Mouse (Mus musculus) CD8-positive naive resting alpha-beta T cell, adult 2 months (primary cell): ENCODE measurements around the gene Il18r1.

Source experiments
- DNase-seq, 2 experiments: peaks; one replicate each; pipeline ENCODE4 v3.0.0; 2022; ENCODE audit warnings: low read depth in 2 of 2, low spot score in 2 of 2

Il18r1 gene

DNA sequence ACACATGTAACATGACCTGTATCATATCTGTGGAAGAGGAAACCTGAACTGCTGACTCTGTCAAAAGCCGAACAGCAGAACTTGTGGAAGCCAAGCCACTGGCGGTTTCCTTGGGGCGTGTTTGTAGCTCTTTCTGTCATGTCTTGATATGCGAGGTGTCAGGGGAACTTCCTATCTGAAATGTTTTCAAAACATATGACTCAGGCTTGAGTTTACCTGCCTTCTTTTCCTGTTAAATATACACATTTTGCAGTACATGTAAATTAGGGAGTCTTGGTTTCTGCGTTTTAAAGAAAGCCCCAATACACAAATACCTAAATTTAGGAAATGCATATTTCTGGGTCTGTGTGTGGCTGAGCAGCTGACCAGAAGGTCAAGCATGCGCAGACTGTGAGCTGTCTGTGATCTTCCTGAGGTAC is 14.2 kb downstream of the Il18r1 start:
- DNase-seq = peak; percentile 61 to 72

DNA sequence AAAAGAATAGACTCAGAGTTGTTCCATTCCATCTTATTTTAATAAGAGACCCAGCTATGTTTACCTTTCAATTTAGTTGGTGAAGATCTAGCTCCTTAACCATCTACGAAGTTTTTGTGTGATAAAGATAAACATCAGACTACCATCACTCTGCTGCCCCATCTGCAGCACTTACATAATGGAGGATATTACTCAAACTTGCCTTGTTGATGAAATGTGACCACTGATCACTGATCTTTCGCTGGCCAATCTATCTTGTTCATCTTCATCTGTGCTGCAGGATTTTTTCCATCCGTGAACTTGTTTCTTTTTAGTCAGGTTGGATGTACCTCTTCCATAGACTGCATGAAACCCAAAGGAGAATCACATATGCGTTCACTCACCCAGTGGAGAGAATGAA is 29.2 kb downstream of the Il18r1 start:
- DNase-seq = no peak

DNA sequence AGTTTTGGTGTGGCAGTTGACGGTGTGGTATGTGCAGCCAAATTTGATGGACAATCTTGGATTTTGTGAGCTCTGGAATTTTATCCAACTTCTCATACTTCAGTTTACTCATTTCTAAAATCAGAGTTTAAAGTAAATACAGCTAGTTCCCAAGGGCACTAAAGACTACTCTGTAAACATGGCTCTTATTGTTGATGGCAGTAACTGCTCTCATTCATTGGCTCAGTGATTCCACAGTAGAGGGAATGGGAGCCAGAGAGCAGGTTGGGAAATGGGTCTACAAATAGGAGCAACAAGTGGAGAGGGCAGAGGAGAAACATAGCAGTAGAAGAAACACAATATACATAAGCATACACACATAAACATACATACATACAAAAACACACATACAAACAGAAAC is 34.4 kb downstream of the Il18r1 start:
- no peak for DNase-seq

DNA sequence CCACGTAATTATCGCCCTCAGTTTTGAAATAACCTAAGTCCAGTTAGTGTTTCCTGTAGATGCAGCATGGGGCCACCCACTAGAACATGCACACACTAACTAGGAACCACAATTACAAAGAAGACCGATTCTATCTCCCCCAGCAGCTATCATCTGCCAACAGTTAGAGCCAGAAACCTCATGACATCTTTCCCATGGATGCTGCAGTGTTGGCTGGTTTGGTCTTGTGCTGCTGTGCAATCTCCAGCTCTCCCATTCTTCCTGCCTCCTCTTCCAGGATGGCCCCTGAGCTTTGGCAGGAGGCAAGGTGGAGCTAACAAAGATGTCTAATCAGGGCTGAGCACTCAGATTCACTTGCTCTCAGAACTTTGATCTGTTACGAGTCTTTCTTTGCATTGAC is 35.8 kb downstream of the Il18r1 start:
- no peak for DNase-seq

DNA sequence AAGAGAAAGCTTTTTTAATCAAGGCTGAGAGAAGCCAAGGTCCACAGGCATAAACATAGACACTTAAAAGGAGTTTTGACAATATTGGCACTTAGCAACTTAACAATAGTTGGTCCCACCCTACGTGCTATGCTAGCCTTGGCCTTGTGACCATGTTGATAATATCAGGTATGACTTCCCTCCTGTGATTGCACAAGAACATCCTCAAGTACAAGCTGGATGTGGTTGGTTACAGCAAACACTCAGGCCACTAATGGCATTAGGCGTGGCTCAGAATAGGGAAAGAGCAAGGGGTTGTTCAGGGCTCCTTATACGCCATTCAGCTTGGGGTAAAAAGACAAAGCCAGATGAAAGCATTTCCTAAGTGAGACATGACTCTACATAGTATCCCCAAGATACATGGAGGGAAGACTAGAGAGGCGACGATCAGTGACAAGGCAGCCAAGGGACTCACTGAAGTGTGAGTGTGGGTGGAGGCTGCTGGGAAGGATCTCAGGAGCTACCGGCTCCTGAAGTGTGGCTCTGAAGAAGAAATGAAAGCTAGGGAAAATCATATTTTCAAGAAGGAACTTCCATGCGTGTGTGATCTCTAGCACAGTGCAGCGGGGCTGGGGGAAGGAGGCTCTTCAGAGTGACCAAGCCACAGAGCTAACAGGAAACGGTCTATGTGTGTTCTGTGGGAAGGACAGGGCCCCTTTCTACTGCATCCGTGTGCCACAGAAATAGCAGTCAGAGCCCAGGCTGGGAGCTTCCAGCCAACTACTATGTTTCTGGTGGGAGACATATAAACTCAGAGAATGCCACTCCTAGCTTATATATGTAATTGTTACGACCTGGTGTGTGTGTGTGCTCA is 36.4 kb downstream of the Il18r1 start:
- DNase-seq = no peak

DNA sequence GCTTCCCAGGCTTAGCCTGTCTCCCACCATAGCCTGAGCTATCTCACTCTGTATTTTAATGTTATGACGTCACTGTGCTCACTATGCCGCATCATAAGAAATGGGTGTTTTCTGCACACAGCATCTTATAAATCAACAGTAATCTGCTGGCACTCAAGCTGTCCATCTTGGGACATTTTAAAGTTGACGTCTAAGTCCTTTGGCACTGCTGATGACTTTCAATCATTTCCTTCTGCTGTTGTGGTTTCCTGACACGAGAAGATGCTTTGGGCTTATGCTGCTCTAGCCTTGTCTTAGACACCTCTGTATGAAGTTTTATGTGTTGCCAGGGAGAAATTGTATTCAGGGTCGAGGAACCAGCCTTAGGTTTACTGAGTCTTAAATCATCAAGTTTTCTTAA is 39.2 kb downstream of the Il18r1 start:
- no peak for DNase-seq

DNA sequence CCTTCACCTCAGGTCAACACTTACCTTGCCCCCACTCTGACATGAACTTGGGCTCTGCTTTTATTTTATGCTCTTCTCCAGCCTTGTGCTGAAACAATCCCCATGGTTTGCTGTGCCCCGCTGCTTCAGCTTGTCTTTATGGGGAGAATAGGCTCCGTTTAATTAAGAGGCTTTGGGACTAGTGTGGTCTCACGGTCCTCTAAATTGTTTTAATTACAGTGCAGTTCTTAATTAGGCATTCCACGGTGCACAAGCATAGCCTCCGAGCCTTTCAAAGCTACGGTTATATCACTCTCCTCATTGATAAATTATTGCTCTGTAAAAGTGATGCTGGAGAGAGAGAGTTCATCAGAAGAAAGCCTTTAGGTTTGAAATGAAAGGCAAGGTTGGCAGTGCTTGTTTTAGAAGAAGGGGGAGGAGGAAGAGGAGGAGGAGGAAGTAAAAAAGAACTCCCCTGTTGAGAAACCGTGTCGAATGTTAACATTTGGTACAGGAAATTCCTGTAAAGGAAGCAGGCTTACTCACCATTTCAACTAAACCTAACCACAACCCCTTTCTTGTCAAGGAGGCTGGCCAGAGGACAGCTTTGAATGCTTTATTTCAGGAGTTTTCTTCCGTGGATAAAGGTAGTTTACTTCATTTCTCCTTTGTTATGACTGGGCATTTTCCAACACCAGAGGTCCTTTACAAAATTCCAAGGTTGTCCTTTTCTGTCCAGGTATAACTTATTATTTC is 49.7 kb downstream of the Il18r1 start, which contains the start of gene Il18rap:
Gene Il18rap (plus strand): TSS at position 512 of the 735 bp plus-strand sequence.
- peak in 1 of 2 experiments; percentile 37 for DNase-seq

DNA sequence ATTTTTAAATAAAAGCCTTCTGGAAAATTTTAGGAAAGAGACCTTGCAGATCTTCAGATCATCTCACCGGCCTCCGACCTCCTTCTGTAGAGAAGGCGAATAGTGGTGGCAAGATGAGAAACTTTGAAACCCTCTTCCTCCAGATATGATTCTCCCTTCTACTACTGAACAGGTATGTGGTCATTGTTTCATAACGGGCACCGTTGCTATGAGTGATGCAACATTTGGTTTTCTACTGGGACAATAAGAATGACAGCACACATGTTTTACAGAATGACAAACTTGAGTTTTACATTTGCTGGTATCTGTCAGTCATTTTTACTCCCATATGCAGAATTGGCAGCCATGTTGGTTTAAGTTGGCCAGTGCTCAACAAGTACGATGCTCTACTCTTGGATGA is 51.0 kb downstream of the Il18r1 start:
- no peak for DNase-seq

DNA sequence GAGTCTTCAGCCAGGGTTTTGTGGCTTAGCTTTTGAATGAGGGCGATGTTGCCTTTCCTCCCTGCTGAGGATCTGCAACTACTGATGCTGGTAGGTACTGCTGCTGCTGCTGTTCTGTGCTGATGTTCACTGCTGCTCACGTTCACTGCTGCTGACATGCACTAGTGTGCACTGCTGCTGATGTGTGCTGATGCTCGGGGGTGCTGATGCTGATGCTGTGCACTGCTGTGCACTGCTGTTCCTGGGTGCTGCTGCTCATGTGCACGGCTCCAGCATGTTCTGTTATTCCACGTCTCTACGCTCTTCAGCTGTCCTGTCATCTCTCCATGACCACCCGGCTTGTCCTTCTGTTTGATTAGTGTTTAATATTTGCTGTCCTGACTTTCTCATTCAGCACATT is 57.6 kb downstream of the Il18r1 start:
- DNase-seq = no peak

DNA sequence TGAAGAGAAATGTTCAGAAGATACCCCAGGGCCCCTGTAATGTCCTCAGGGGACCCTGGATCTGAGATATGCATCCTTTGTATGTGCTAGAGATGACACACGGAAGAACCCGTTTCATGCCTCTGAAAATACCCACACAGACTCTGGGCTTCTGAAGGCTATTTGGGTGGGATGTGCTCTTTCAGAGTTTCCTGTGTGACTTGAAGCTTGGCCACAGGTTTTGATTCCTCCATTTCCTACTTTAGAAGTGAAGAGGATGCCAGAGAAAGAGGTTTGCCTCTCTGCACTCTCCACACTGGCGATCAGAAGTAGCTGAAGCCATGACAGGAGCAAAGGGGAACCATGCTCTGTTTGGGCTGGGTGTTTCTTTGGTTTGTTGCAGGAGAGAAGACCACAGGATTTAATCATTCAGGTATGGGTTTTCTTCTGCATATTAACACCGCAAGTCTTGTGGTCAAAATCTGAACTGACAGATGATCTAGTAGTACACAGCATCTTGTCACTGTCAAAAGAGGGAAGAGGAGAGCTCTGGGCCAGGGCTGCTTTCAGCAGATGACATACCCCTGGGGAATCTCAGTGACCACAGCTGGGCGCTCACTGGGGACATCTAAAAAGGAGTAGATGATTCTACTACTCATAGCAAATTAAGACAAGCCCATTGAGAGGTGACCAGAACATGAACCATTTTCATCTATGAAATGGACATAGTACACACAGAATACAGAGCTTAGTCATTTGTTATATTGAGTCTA is 58.8 kb downstream of the Il18r1 start:
- no peak for DNase-seq

DNA sequence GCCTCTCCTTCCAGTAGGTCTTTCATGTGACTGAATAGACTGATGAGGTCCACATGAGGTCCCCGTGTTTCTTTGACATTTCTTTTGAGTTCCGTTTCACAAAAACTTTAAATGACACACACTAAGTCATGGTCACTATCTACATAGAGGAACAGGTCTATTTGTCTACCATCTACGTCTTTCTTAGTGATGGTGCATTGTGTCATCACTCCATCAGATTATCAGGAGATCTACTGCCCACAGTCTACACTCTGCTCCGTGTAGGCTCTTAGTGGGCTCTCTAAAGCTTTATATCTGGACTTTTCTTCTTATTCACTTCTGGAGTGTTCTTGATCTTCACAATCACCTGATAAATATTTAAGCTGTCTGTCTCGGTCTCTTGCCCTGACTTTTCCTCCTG is 63.9 kb downstream of the Il18r1 start:
- no peak for DNase-seq

DNA sequence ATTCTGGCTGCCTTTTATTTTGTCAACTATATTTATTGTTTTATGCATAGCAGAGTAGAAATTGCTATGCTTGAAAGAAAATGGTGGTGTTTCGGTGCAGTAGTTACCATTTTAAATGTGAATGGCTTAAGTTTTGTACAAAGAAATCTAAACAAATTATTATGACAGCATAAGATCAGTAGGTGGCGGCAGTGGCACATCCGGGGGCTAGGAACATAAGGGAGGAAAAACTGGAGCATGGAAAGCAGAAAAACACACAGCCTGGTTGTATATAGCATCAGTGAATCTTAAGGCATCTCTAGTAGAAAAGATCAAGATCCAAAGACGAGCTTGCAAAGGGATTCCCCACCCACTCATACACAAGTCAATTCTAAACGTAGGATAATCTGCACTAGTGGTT is 72.2 kb downstream of the Il18r1 start:
- no peak for DNase-seq

DNA sequence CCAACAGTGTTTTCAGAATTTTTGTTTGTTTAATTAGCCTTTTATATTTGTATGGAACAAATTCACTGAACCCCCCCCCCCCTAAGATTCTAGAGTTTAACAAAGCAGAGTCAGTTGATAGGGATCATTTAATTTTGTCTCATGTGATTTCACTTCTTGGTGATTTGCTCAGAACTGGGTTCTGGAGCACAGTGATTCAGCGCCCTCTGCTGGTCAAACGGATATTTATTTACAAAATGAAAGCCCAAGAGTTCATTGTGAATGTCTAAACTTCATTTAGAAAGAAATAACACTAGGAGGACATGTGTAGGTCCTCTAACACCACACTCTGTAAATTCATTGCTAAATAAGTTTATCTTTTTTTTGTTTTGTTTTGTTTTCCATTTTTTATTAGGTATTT is 79.3 kb downstream of the Il18r1 start:
- DNase-seq = peak; percentile 64 to 73

DNA sequence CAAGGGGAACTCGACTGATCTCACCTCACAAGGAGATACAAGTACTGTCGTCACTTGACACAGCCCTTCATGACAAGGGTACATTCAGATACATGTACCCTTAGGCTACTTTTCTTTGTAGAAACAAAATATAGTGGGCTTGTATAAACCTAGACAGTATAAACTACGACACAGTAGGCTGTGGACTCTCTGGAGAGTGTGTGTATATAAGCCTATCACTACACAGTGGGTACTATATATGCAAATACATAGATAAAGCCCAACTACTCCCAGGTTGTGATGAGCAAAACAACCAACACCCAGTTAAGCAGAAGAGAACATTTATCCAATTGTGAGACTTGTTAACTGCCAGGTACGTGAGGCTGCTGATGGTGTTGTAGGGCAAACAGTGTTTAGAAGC is 81.3 kb downstream of the Il18r1 start:
- DNase-seq = no peak

DNA sequence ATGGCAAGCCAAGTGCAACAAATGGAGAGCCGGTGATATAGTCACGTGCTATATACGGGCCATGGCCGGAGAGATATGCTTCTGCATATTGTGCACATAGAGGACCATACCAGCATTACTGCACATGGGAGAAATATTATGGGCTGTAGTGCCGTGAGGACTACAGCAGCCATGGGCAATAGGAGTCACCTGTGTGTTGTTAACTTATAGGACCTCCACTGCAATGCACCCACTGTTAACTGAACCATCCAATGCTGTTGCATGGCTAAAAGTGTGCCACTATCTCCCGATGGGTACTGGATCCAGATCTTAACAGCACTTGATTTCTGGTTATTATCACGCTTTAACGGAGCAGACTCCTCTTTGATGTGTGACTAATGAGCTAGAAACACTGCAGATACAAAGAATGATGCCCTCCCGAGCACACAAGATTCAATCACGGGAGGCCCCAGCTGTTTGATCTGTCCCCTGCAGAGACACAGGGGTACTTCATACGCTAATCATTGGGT is 81.8 kb downstream of the Il18r1 start:
- DNase-seq = no peak

DNA sequence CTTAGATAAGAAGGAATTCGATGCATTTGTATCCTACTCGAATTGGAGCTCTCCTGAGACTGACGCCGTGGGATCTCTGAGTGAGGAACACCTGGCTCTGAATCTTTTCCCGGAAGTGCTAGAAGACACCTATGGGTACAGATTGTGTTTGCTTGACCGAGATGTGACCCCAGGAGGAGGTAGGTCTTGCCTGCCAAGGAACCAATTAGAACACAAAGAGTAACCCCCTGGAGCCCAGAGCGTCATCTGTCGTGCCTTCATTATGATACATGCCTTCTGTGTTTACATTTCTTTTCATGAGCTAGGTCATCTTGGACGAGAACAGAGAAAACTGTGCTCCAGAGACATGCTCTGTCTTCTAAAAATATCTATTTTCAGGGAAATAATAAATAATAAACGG is 82.4 kb downstream of the Il18r1 start:
- no peak for DNase-seq
